Mouse (Mus musculus) myocyte (in vitro differentiated cells): ENCODE measurements at regions not wholly inside any gene's neighbourhood (a gene's known extent, or its start where the extent isn't known, plus 50 kb on each side); places are given as distances from the start of the nearest gene placed in this dataset.

Experiments used
- H3K27me3 ChIP-seq: one replicate; pipeline ENCODE4 v1.6.1; 2011; ENCODE audit not compliant: control insufficient read depth, insufficient read depth, insufficient read length
- H3K36me3 ChIP-seq: one replicate; pipeline ENCODE4 v1.6.1; 2011; ENCODE audit not compliant: control insufficient read depth, insufficient read depth
- H3K4me2 ChIP-seq: one replicate; pipeline ENCODE4 v1.6.1; 2011; ENCODE audit warnings: low read depth, control low read depth
- H3K4me3 ChIP-seq: one replicate; pipeline ENCODE4 v1.5.1; 2011; ENCODE audit warnings: mild to moderate bottlenecking, control low read depth, moderate library complexity
- H3K79me2 ChIP-seq: one replicate; pipeline ENCODE4 v1.6.1; 2011; ENCODE audit not compliant: control insufficient read depth, insufficient read depth
- H3ac ChIP-seq: one replicate; pipeline ENCODE4 v1.6.1; 2011; ENCODE audit not compliant: control insufficient read depth, insufficient read length
- CEBPB ChIP-seq: IDR thresholded peaks from 2 replicates; pipeline ENCODE4 v1.6.1; 2011; ENCODE audit warnings: mild to moderate bottlenecking, moderate library complexity; ENCODE audit not compliant: poor library complexity, insufficient read depth, severe bottlenecking
- E2F4 ChIP-seq: IDR thresholded peaks from one replicate; pipeline ENCODE4 v1.6.1; 2011; ENCODE audit warnings: mild to moderate bottlenecking, control low read depth, moderate library complexity; ENCODE audit not compliant: insufficient read depth
- MAX ChIP-seq: IDR thresholded peaks from one replicate; pipeline ENCODE4 v1.6.1; 2011; ENCODE audit warnings: low read depth, mild to moderate bottlenecking, control low read depth
- MYOD1 ChIP-seq, 3 experiments: IDR thresholded peaks; one replicate each; pipeline ENCODE4 v1.6.1; 2011; ENCODE audit warnings: control low read depth in 2 of 3, low read depth in 2 of 3, mild to moderate bottlenecking in 2 of 3, moderate library complexity in 1 of 3; ENCODE audit not compliant: insufficient read length in 2 of 3, control insufficient read depth in 1 of 3
- MYOG ChIP-seq, 3 experiments: IDR thresholded peaks; one replicate each; pipeline ENCODE4 v1.6.1; 2011; ENCODE audit warnings: control low read depth in 2 of 3, low read depth in 2 of 3, mild to moderate bottlenecking in 2 of 3; ENCODE audit not compliant: insufficient read length in 2 of 3, control insufficient read depth in 1 of 3, insufficient read depth in 1 of 3
- POLR2A ChIP-seq: IDR thresholded peaks from one replicate; pipeline ENCODE4 v1.6.1; 2011; ENCODE audit warnings: low read depth, mild to moderate bottlenecking, control low read depth, moderate library complexity; ENCODE audit not compliant: insufficient read length
- POLR2AphosphoS2 ChIP-seq: IDR thresholded peaks from one replicate; pipeline ENCODE4 v1.6.1; 2011; ENCODE audit warnings: low read depth, control low read depth; ENCODE audit not compliant: insufficient read length
- REST ChIP-seq: IDR thresholded peaks from one replicate; pipeline ENCODE4 v1.6.1; 2011; ENCODE audit warnings: mild to moderate bottlenecking, control low read depth, moderate library complexity; ENCODE audit not compliant: insufficient read depth, insufficient read length
- SRF ChIP-seq: IDR thresholded peaks from one replicate; pipeline ENCODE4 v1.6.1; 2011; ENCODE audit warnings: low read depth; ENCODE audit not compliant: control insufficient read depth, insufficient read length
- TCF12 ChIP-seq: IDR thresholded peaks from one replicate; pipeline ENCODE4 v1.6.1; 2011; ENCODE audit warnings: mild to moderate bottlenecking, control low read depth; ENCODE audit not compliant: poor library complexity, insufficient read depth, severe bottlenecking
- TCF3 ChIP-seq: IDR thresholded peaks from one replicate; pipeline ENCODE4 v1.6.1; 2011; ENCODE audit warnings: low read depth, control low read depth; ENCODE audit not compliant: insufficient read length
- USF1 ChIP-seq: IDR thresholded peaks from one replicate; pipeline ENCODE4 v1.6.1; 2011; ENCODE audit warnings: low read depth, mild to moderate bottlenecking, control low read depth, moderate library complexity

- no peak overlapping the region for H3K4me3 ChIP-seq
- no peaks in the 10 kb centered on the region for H3K36me3 ChIP-seq
- no peak overlapping the region for H3ac ChIP-seq
- H3K4me2 ChIP-seq, result no peak overlapping the region
- TF ChIP-seq MAX (no peak), CEBPB (no peak), SRF (no peak), REST (no peak), E2F4 (no peak), USF1 (no peak), TCF3 (no peak), TCF12 (no peak), POLR2AphosphoS2 (no peak), MYOG (IDR thresholded peaks at IDR 0.05; ENCODE audit: control insufficient read depth in 1 of 3, insufficient read depth in 1 of 3, insufficient read length in 2 of 3, low read depth in 2 of 3) (no peak), MYOD1 (IDR thresholded peaks at IDR 0.05; ENCODE audit: control insufficient read depth in 1 of 3, insufficient read length in 2 of 3, low read depth in 2 of 3) (no peak), POLR2A (no peak)
- H3K27me3 ChIP-seq, result no peaks in the 10 kb centered on the region
- no peaks in the 10 kb centered on the region for H3K79me2 ChIP-seq
Observed at GRCm38 (mm10) chr3:15219275-15219674, 112.8 kb downstream of the Gm9733 start.

- Histone ChIP-seq H3K4me3 (no peak overlapping the region), H3K36me3 (no peaks in the 10 kb centered on the region), H3K79me2 (no peaks in the 10 kb centered on the region), H3ac (no peak overlapping the region), H3K27me3 (no peaks in the 10 kb centered on the region), H3K4me2 (no peak overlapping the region)
- TF ChIP-seq POLR2A, result no peak
- TF ChIP-seq CEBPB, result no peak
- TF ChIP-seq E2F4, result no peak
- no peak for TF ChIP-seq POLR2AphosphoS2
- no peak for TF ChIP-seq TCF3
- TF ChIP-seq TCF12, result no peak
- TF ChIP-seq MAX, result no peak
- no peak for TF ChIP-seq MYOD1 (IDR thresholded peaks at IDR 0.05; ENCODE audit: control insufficient read depth in 1 of 3, insufficient read length in 2 of 3, low read depth in 2 of 3)
- no peak for TF ChIP-seq REST
- TF ChIP-seq SRF, result no peak
- no peak for TF ChIP-seq USF1
- TF ChIP-seq MYOG (IDR thresholded peaks at IDR 0.05; ENCODE audit: control insufficient read depth in 1 of 3, insufficient read depth in 1 of 3, insufficient read length in 2 of 3, low read depth in 2 of 3), result no peak
Observed at GRCm38 (mm10) chr3:15223266-15223665, 108.8 kb downstream of the Gm9733 start.

GRCm38 (mm10) chr3:15224452-15224851 lies 107.7 kb downstream of the Gm9733 start:
- H3K79me2 ChIP-seq, result no peaks in the 10 kb centered on the region
- H3K36me3 ChIP-seq, result no peaks in the 10 kb centered on the region
- H3K27me3 ChIP-seq, result no peaks in the 10 kb centered on the region
- no peak overlapping the region for H3K4me2 ChIP-seq
- TF ChIP-seq CEBPB, result no peak
- no peak for TF ChIP-seq POLR2A
- no peak for TF ChIP-seq MAX
- no peak for TF ChIP-seq TCF12
- TF ChIP-seq REST, result no peak
- no peak for TF ChIP-seq POLR2AphosphoS2
- TF ChIP-seq USF1, result no peak
- no peak for TF ChIP-seq MYOD1 (IDR thresholded peaks at IDR 0.05; ENCODE audit: control insufficient read depth in 1 of 3, insufficient read length in 2 of 3, low read depth in 2 of 3)
- TF ChIP-seq MYOG (IDR thresholded peaks at IDR 0.05; ENCODE audit: control insufficient read depth in 1 of 3, insufficient read depth in 1 of 3, insufficient read length in 2 of 3, low read depth in 2 of 3), result no peak
- TF ChIP-seq E2F4, result no peak
- TF ChIP-seq SRF, result no peak
- no peak for TF ChIP-seq TCF3
- H3ac ChIP-seq, result no peak overlapping the region
- no peak overlapping the region for H3K4me3 ChIP-seq

- TF ChIP-seq MYOD1 (IDR thresholded peaks at IDR 0.05; ENCODE audit: control insufficient read depth in 1 of 3, insufficient read length in 2 of 3, low read depth in 2 of 3) (no peak), TCF12 (no peak), MAX (no peak), POLR2A (no peak), CEBPB (no peak), MYOG (IDR thresholded peaks at IDR 0.05; ENCODE audit: control insufficient read depth in 1 of 3, insufficient read depth in 1 of 3, insufficient read length in 2 of 3, low read depth in 2 of 3) (no peak), REST (no peak), E2F4 (no peak), POLR2AphosphoS2 (no peak), SRF (no peak), TCF3 (no peak), USF1 (no peak)
- H3K36me3 ChIP-seq, result no peaks in the 10 kb centered on the region
- no peak overlapping the region for H3K4me3 ChIP-seq
- no peak overlapping the region for H3ac ChIP-seq
- H3K79me2 ChIP-seq, result no peaks in the 10 kb centered on the region
- no peaks in the 10 kb centered on the region for H3K27me3 ChIP-seq
- H3K4me2 ChIP-seq, result no peak overlapping the region
Observed at GRCm38 (mm10) chr3:15228641-15229040, 103.5 kb downstream of the Gm9733 start.
